Mouse (Mus musculus): ENCODE results near the gene Tdrd1.
A peak's percentile ranks its signal among the peaks of the same experiment; 100 is the strongest.

Tdrd1 gene

GRCm38 (mm10) chr19:56826047-56826631, at the start of gene Tdrd1:
Gene Tdrd1, plus strand, starts transcription at chr19:56826209.
- TF ChIP-seq GATA4 (IDR thresholded peaks at IDR 0.05; ENCODE audit: insufficient replicate concordance, low read length): no peak

GRCm38 (mm10) chr19:56776719-56777382, 49.2 kb upstream of the Tdrd1 start:
- TF ChIP-seq GATA4 (IDR thresholded peaks at IDR 0.05; ENCODE audit: insufficient replicate concordance, low read length): no peak

GRCm38 (mm10) chr19:56787911-56788310, 38.1 kb upstream of the Tdrd1 start:
- no peak for TF ChIP-seq GATA4 (IDR thresholded peaks at IDR 0.05; ENCODE audit: insufficient replicate concordance, low read length)

- TF ChIP-seq GATA4 (IDR thresholded peaks at IDR 0.05; ENCODE audit: insufficient replicate concordance, low read length): no peak
These were observed 37.1 kb upstream of the Tdrd1 start for GRCm38 (mm10) chr19:56788952-56789351.

GRCm38 (mm10) chr19:56797376-56797775, 28.6 kb upstream of the Tdrd1 start:
- no peak for TF ChIP-seq GATA4 (IDR thresholded peaks at IDR 0.05; ENCODE audit: insufficient replicate concordance, low read length)

GRCm38 (mm10) chr19:56800226-56800625, 25.8 kb upstream of the Tdrd1 start:
- no peak for TF ChIP-seq GATA4 (IDR thresholded peaks at IDR 0.05; ENCODE audit: insufficient replicate concordance, low read length)

GRCm38 (mm10) chr19:56800930-56801655, 24.9 kb upstream of the Tdrd1 start:
- TF ChIP-seq GATA4 (IDR thresholded peaks at IDR 0.05; ENCODE audit: insufficient replicate concordance, low read length): peak; percentile 71

GRCm38 (mm10) chr19:56801656-56802351, 24.2 kb upstream of the Tdrd1 start:
- no peak for TF ChIP-seq GATA4 (IDR thresholded peaks at IDR 0.05; ENCODE audit: insufficient replicate concordance, low read length)

- TF ChIP-seq GATA4 (IDR thresholded peaks at IDR 0.05; ENCODE audit: insufficient replicate concordance, low read length): no peak
These were observed 23.7 kb upstream of the Tdrd1 start for GRCm38 (mm10) chr19:56802352-56802746.

- no peak for TF ChIP-seq GATA4 (IDR thresholded peaks at IDR 0.05; ENCODE audit: insufficient replicate concordance, low read length)
These were observed 20.6 kb upstream of the Tdrd1 start for GRCm38 (mm10) chr19:56805366-56805765.

GRCm38 (mm10) chr19:56807122-56807521, 18.9 kb upstream of the Tdrd1 start:
- no peak for TF ChIP-seq GATA4 (IDR thresholded peaks at IDR 0.05; ENCODE audit: insufficient replicate concordance, low read length)

- TF ChIP-seq GATA4 (IDR thresholded peaks at IDR 0.05; ENCODE audit: insufficient replicate concordance, low read length): no peak
These were observed 17.2 kb upstream of the Tdrd1 start for GRCm38 (mm10) chr19:56808771-56809170.

- no peak for TF ChIP-seq GATA4 (IDR thresholded peaks at IDR 0.05; ENCODE audit: insufficient replicate concordance, low read length)
These were observed 15.3 kb upstream of the Tdrd1 start for GRCm38 (mm10) chr19:56810641-56811146.

- peak; percentile 21; the same call in 1 of the 2 replicates for TF ChIP-seq GATA4 (IDR thresholded peaks at IDR 0.05; ENCODE audit: insufficient replicate concordance, low read length)
These were observed 14.4 kb upstream of the Tdrd1 start for GRCm38 (mm10) chr19:56811590-56811989.

- no peak for TF ChIP-seq GATA4 (IDR thresholded peaks at IDR 0.05; ENCODE audit: insufficient replicate concordance, low read length)
These were observed 12.6 kb upstream of the Tdrd1 start for GRCm38 (mm10) chr19:56813360-56813759.
